Mouse (Mus musculus) lung, embryonic 15.5 days (tissue): ENCODE results near the gene 1110059E24Rik. TPM values are rescaled to one million over a fixed set of nuclear protein-coding genes. Genes with fewer than 3 reads are reported as not detected.
A peak's percentile ranks its signal among the peaks of the same experiment; 100 is the strongest.
"Not testable (repeated sequence)": the region's sequence is repeated elsewhere in the genome, so short reads cannot be mapped to it uniquely, and the experiment has no call there.

ENCODE experiments used
- ATAC-seq: fragments of 200-750 bp; cut with Nextera tagmentation; 2 replicates; pipeline ENCODE4 v1.8.0; 2017; ENCODE audit warnings: moderate number of reproducible peaks, borderline replicate concordance; ENCODE audit not compliant: low FRiP score, low TSS enrichment; ENCODE audit errors: extremely low read depth
- H3K27ac ChIP-seq: fragments of 300-500 bp; sonication (generic); 2 replicates; pipeline ENCODE4 v1.5.1; 2015; ENCODE audit warnings: moderate library complexity, mild to moderate bottlenecking, inconsistent platforms
- H3K27me3 ChIP-seq: fragments of 300-500 bp; sonication (generic); 2 replicates; pipeline ENCODE4 v1.6.1; 2015; ENCODE audit warnings: inconsistent platforms
- H3K36me3 ChIP-seq: fragments of 300-500 bp; sonication (generic); 2 replicates; pipeline ENCODE4 v1.6.1; 2015; ENCODE audit warnings: inconsistent platforms
- H3K4me1 ChIP-seq: fragments of 300-500 bp; sonication (generic); 2 replicates; pipeline ENCODE4 v1.6.1; 2015; ENCODE audit warnings: inconsistent platforms
- H3K4me2 ChIP-seq: fragments of 300-500 bp; sonication (generic); 2 replicates; pipeline ENCODE4 v1.6.1; 2015; ENCODE audit warnings: inconsistent platforms, mild to moderate bottlenecking, moderate library complexity
- H3K4me3 ChIP-seq: fragments of 300-500 bp; sonication (generic); 2 replicates; pipeline ENCODE4 v1.5.1; 2015; ENCODE audit warnings: mild to moderate bottlenecking, inconsistent platforms
- H3K9ac ChIP-seq: fragments of 300-500 bp; sonication (generic); 2 replicates; pipeline ENCODE4 v1.6.1; 2015; ENCODE audit warnings: inconsistent platforms
- H3K9me3 ChIP-seq: fragments of 300-500 bp; sonication (generic); 2 replicates; pipeline ENCODE4 v1.6.1; 2016; ENCODE audit warnings: inconsistent platforms
- WGBS: fragments of 180-500 bp; shearing (Covaris S2); methylation state at CpG from one replicate; pipeline ENCODE4 v1.1.7; 2015; 5-methylcytosine and 5-hydroxymethylcytosine counted together
- polyA plus RNA-seq: library from polyadenylated mRNA; unstranded; fragments of >200 nt; fragmentation: Nextera tagmentation; extraction: Ambion mirVana; gene quantifications from 2 replicates; pipeline ENCODE4 v1.2.1, GENCODE M21; 2015

The 1110059E24Rik gene
- polyA plus RNA-seq, 1 experiment from 2014 or later: 70.2 TPM

DNA sequence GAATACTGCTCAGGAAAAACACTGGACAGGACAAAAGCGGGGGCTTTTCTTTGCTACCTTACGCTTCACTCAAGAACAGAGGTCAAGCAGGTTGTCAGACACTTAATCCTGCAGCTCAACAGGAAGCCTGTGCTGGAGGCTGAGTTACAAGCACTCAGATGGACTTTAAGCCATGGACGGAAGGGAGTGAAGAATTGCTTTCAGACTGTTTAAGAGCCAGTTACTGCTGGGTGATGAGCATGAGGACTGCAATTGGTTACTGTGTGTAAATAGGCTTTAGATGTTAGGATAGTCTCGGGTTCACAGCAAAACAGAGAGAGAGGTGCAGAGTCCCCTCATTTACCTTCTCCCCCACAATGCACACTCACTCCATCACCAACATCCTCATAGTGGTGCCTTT lies 7.5 kb downstream of the 1110059E24Rik start:
- H3K4me3 ChIP-seq: no peak overlapping the region
- 58% methylated on average over 4 of the region's 4 CpGs for WGBS
- H3K27me3 ChIP-seq: no peaks in the 10 kb centered on the region
- no peak overlapping the region for H3K9ac ChIP-seq
- no peaks in the 10 kb centered on the region for H3K4me1 ChIP-seq
- no peaks in the 10 kb centered on the region for H3K36me3 ChIP-seq
- H3K4me2 ChIP-seq: no peak overlapping the region
- H3K9me3 ChIP-seq: no peaks in the 10 kb centered on the region
- no peak for ATAC-seq
- H3K27ac ChIP-seq: no peak overlapping the region

DNA sequence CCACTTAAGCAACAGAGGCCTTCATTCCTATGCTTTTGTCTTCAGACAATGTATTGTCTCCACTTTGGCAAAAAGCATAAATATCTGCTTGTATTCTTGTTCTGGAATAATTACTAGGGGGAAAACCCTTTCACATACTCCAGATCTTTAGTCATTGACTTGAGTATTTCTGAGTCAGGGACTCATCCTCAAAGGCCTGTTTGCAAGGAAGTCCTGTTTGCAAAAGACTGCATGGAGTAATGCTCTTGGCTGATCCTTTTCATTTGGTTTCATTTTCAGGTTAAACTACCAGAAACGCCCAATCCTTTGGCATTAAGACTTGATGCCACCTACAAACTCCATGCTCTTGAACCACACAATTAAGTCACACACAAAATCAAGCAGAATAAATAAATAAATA lies 8.8 kb downstream of the 1110059E24Rik start:
- no peak overlapping the region for H3K9ac ChIP-seq
- H3K36me3 ChIP-seq: no peaks in the 10 kb centered on the region
- H3K4me1 ChIP-seq: no peaks in the 10 kb centered on the region
- no peaks in the 10 kb centered on the region for H3K9me3 ChIP-seq
- H3K4me3 ChIP-seq: no peak overlapping the region
- H3K27ac ChIP-seq: no peak overlapping the region
- 83% methylated on average over 1 of the region's 1 CpGs for WGBS
- ATAC-seq: no peak
- no peaks in the 10 kb centered on the region for H3K27me3 ChIP-seq
- H3K4me2 ChIP-seq: no peak overlapping the region

DNA sequence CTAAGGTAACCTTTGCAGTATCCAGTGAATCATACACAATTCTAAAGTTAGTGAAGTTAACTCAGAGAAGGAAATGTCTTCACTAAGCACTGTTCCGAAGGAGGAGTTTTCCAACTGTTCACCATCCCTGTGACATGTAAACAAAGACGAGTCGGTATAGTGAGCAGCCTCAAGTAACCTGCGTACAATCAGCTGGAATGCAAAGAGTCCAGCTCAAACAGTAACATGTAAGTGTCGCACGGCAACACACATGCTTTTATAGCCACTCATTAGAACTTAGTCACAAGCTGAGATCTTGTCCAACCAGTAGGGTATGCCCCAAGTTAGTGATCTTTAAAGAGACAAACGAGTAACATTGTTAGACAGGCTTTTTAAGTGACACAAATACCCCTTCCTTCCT lies 15.1 kb downstream of the 1110059E24Rik start:
- H3K36me3 ChIP-seq: no peaks in the 10 kb centered on the region
- WGBS: 54% methylated on average over 7 of the region's 7 CpGs
- H3K4me1 ChIP-seq: 0 out of 2 replicates have a peak, but pooled peaks cover 4% of the 10 kb centered on the region
- H3K4me2 ChIP-seq: peak overlapping the region; percentile 18; the same call in 1 of the 2 replicates
- no peaks in the 10 kb centered on the region for H3K27me3 ChIP-seq
- no peak for ATAC-seq
- no peak overlapping the region for H3K9ac ChIP-seq
- H3K4me3 ChIP-seq: no peak overlapping the region
- H3K9me3 ChIP-seq: no peaks in the 10 kb centered on the region
- H3K27ac ChIP-seq: peak overlapping the region; percentile 82

DNA sequence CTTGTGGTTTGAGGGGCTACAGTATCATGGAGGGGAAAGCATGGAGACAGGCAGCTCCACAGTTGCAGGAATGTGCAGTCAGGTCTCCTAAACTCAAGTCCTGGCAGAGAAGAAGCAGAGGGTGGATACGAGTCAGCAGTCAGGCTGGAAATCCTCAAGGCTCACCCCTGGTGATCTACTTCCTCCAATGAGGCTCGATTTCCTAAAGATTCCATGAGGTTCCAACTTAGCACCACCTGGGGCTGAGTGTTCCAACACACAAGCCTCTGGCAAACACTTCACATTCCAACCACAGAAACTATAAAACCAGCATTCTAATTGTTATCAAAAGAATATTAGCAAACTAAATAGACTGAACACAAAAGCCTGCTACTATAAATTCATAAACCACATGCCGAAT lies 15.9 kb downstream of the 1110059E24Rik start:
- no peak for ATAC-seq
- Histone ChIP-seq H3K27me3 (no peaks in the 10 kb centered on the region), H3K9me3 (no peaks in the 10 kb centered on the region), H3K36me3 (no peaks in the 10 kb centered on the region), H3K27ac (peak overlapping the region; percentile 82), H3K9ac (no peak overlapping the region), H3K4me3 (no peak overlapping the region), H3K4me1 (0 out of 2 replicates have a peak, but pooled peaks cover 4% of the 10 kb centered on the region), H3K4me2 (peak overlapping the region; percentile 18; the same call in 1 of the 2 replicates)
- WGBS: 39% methylated on average over 3 of the region's 3 CpGs

DNA sequence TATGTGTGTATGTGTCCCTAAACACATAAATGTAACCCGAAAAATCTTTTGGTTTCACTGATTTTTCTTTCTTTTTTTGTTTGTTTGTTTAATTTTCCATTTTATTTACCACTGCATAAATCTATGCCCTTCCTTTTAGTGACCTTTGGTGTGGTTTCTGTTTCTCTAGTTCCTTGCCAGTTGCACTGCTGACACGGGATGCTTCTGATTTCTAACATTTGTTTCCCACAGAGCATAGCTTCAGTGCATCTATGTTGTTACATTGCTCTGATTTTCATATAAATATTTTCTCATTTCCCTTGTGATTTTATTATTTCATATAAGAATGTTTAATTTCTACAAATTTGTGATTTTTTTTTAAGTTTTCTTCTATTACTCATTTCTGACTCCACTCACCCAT lies 17.4 kb downstream of the 1110059E24Rik start:
- Histone ChIP-seq H3K27ac (no peak overlapping the region), H3K4me3 (no peak overlapping the region), H3K4me2 (no peak overlapping the region), H3K9me3 (no peaks in the 10 kb centered on the region), H3K9ac (no peak overlapping the region), H3K4me1 (0 out of 2 replicates have a peak, but pooled peaks cover 4% of the 10 kb centered on the region), H3K36me3 (no peaks in the 10 kb centered on the region), H3K27me3 (no peaks in the 10 kb centered on the region)
- ATAC-seq: no peak
- 76% methylated on average over 2 of the region's 2 CpGs for WGBS

DNA sequence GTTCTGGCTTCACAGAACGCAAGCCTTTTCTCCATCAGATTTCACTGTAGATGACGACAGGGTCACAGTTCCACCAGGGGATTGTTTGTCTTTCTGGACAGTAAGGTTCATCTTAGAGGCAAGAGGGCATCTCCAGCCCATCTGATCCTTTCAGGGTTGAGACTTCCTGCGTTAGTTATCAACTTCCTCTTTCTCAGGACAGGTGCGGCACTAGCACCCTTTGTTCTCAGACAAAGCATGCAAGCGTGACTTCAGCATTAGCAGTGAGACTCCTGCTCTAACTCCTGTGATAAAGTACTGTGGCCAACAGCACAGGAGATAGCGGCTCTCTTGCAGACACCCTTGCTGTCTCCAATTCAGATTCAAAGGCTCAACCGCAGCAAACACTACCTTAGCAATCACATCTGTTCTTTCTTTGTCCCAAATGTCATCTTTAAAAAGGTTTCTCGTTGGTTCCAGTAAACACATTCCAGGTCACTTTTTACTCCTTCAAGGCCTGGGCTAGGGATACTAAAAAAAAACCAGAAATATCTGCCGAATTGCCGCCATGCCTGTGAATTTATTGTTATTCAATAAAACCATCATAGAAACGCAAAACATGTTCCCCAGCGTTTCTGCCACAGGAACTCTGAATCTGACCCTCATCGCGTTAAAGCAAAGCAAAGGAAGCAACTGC lies 22.0 kb downstream of the 1110059E24Rik start:
- Histone ChIP-seq H3K4me1 (0 out of 2 replicates have a peak, but pooled peaks cover 4% of the 10 kb centered on the region), H3K4me3 (no peak overlapping the region), H3K9me3 (no peaks in the 10 kb centered on the region), H3K4me2 (no peak overlapping the region), H3K9ac (no peak overlapping the region), H3K27ac (no peak overlapping the region), H3K36me3 (no peaks in the 10 kb centered on the region), H3K27me3 (no peaks in the 10 kb centered on the region)
- WGBS: 58% methylated on average over 14 of the region's 14 CpGs
- ATAC-seq: no peak

DNA sequence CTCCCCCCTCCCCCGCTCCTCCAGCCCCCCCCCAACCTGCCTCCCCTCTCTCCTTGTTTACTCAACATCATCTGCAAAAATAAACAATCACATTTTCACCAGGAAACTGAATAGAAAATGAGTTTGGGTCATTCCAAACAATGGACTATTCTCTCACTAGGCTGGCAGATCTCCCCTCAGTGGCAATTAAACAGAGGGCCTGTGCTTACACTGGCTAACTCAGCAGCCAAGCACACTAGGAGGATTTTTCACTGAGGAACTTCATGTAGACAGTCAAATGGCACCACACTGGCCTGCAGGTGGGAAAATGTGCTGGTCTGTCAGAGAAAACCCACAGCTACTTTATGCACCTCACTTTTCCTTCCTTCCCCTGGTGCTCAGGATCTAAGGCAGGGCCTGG lies 23.3 kb downstream of the 1110059E24Rik start:
- Histone ChIP-seq H3K4me3 (no peak overlapping the region), H3K4me2 (no peak overlapping the region), H3K9ac (no peak overlapping the region), H3K4me1 (0 out of 2 replicates have a peak, but pooled peaks cover 4% of the 10 kb centered on the region), H3K36me3 (no peaks in the 10 kb centered on the region), H3K27ac (peak overlapping the region; percentile 53), H3K27me3 (no peaks in the 10 kb centered on the region), H3K9me3 (no peaks in the 10 kb centered on the region)
- 0% methylated on average over 1 of the region's 1 CpGs for WGBS
- no peak for ATAC-seq

DNA sequence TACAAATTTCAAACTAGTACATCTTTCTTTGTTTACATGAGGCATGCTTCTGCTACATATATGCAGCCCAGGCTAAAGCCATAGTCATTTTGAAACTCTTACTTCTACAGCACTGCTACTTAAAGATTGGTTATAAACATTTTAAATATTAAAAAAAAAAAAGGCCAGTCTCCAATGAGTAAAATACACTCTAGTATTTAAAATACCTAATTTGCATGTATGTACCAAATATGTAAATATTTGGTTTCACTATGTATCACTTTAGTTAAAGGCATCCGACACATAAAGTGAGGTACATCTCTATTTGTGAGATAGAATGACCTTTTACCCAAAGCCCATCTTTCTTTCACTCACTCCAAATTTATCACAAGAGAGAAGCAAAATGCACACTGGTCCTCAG lies 23.7 kb downstream of the 1110059E24Rik start:
- 73% methylated on average over 1 of the region's 1 CpGs for WGBS

DNA sequence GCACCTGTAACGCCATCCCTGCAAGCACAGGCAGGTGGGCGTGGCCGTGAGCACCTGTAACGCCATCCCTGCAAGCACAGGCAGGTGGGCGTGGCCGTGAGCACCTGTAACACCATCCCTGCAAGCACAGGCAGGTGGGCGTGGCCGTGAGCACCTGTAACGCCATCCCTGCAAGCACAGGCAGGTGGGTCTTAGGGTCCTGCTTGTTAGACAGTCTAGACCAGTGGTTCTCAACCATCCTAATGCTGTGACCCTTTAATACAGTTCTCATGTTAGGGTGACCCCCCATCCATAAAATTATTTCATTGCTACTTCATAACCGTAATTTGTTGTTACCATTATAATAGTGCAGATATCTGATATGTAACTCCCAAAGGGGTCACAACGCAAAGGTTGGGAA lies 24.3 kb downstream of the 1110059E24Rik start:
- ATAC-seq, H3K9ac ChIP-seq, H3K27me3 ChIP-seq, H3K27ac ChIP-seq, H3K9me3 ChIP-seq, H3K4me1 ChIP-seq, H3K36me3 ChIP-seq, H3K4me2 ChIP-seq, H3K4me3 ChIP-seq: not testable (repeated sequence)
- WGBS: 42% methylated on average over 11 of the region's 11 CpGs

More for the DNA sequence above, 23.7 kb downstream of the 1110059E24Rik start:
- no peak overlapping the region for H3K27ac ChIP-seq
- H3K9ac ChIP-seq: no peak overlapping the region
- H3K4me2 ChIP-seq: no peak overlapping the region
- H3K27me3 ChIP-seq: no peaks in the 10 kb centered on the region
- ATAC-seq: no peak
- 0 out of 2 replicates have a peak, but pooled peaks cover 4% of the 10 kb centered on the region for H3K4me1 ChIP-seq
- no peaks in the 10 kb centered on the region for H3K36me3 ChIP-seq
- H3K4me3 ChIP-seq: no peak overlapping the region
- H3K9me3 ChIP-seq: no peaks in the 10 kb centered on the region

DNA sequence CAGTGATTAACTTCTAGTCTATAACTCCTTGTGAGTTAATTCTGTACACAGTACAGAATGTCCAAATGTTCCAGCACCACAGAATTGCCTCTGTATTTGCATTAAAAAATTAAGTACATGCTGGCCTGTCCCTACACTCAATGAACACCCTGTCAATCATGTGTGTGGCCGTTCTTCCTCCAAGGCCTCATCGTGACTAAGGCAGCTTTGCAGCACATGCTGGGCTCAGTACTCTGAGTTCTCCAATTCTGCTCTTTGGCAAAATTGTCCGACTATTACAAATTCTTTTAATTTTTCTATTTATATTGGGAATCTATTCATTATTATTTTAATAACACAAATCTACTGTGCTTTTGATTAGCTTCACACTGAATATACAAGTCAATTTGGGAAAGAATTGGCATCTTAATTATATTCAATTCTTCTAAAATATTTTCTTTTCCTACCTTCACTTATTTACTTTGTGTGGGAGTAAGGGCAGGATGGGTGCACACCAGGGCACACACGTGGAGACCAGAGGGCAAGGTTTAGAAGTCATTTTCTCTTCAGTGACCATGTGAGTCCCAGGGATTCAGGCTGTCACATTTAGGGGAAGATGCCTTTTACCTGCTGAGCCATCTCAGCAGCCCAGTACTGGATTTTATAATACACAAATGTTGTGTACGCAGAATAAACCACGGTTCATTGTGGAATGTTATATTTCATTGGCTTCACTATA lies 26.3 kb downstream of the 1110059E24Rik start:
- H3K9ac ChIP-seq: no peak overlapping the region
- WGBS: 78% methylated on average over 6 of the region's 6 CpGs
- H3K4me3 ChIP-seq: no peak overlapping the region
- H3K36me3 ChIP-seq: no peaks in the 10 kb centered on the region
- no peak overlapping the region for H3K27ac ChIP-seq
- no peak overlapping the region for H3K4me2 ChIP-seq
- H3K9me3 ChIP-seq: no peaks in the 10 kb centered on the region
- 0 out of 2 replicates have a peak, but pooled peaks cover 4% of the 10 kb centered on the region for H3K4me1 ChIP-seq
- H3K27me3 ChIP-seq: no peaks in the 10 kb centered on the region
- no peak for ATAC-seq

DNA sequence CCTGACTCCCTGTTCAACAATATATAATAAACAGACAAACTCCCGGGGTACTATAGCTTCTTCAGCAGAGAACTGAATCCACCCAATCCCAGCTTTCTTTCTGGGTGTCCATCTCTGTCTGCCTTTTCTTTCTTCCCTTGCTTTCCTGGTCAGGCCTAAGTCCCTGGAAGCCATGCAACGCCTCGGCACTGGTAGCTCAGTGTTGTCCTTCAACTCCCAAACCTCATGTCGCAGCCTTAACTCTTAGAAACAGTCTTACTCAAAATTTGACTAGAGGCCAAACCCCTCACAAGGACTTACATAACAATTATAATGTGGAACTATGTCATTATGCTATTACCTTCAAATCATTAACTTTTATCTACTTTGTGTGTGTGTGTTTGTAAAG lies 28.6 kb downstream of the 1110059E24Rik start:
- H3K9ac ChIP-seq: no peak overlapping the region
- H3K4me2 ChIP-seq: no peak overlapping the region
- no peaks in the 10 kb centered on the region for H3K36me3 ChIP-seq
- no peak for ATAC-seq
- 0 out of 2 replicates have a peak, but pooled peaks cover 4% of the 10 kb centered on the region for H3K4me1 ChIP-seq
- WGBS: 82% methylated on average over 4 of the region's 4 CpGs
- H3K4me3 ChIP-seq: no peak overlapping the region
- H3K27ac ChIP-seq: no peak overlapping the region
- no peaks in the 10 kb centered on the region for H3K27me3 ChIP-seq
- H3K9me3 ChIP-seq: no peaks in the 10 kb centered on the region

DNA sequence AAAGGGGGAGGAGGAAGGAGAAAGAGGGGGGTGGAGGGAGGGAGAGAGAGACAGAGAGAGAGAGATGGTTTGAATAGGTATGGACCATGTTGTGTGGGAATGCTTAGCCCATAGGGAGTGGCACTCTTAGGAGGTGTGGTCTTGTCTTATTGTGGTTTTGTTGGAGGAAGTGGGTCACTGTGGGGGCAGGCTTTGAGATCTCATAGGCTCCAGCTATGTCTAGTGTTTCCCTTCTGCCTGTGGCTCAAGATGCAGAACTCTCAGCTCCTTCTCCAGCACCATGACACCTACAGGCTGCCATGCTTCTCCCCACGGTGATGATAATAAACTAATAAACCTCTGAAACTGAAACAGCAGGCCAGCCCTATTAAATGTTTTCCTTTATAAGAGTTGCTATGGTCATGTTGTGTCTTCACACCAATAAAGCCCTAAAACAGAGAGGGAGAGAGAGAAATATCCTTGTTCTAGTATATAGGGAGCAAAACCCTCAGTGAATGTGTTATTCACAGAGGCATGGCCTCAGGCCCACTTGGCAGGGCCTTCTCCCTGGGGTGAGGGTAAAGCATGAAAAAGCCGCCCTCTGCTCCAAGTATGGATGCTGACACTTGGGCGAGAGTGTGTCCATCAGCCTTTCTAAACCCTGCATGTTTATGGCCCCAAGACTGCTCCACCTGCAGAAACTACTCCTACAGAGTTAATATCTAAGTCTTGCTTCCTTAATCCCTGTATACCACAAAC lies 29.2 kb downstream of the 1110059E24Rik start:
- Histone ChIP-seq H3K9ac (no peak overlapping the region), H3K36me3 (no peaks in the 10 kb centered on the region), H3K27ac (no peak overlapping the region), H3K4me3 (no peak overlapping the region), H3K4me1 (0 out of 2 replicates have a peak, but pooled peaks cover 2% of the 10 kb centered on the region), H3K27me3 (no peaks in the 10 kb centered on the region), H3K9me3 (no peaks in the 10 kb centered on the region), H3K4me2 (no peak overlapping the region)
- ATAC-seq: no peak
- WGBS: 81% methylated on average over 3 of the region's 3 CpGs
